Mouse (Mus musculus) spleen, adult 2 months (tissue): ENCODE results near the gene Hist1h4k. TPM values are rescaled to one million over a fixed set of nuclear protein-coding genes. Genes with fewer than 3 reads are reported as not detected.
"Not testable (repeated sequence)": the region's sequence is repeated elsewhere in the genome, so short reads cannot be mapped to it uniquely, and the experiment has no call there.

Experiments
- DNase-seq, 2 experiments: peaks; one replicate each; pipeline versions ENCODE4 v3.0.0 to v3.0.0-alpha.2; 2012 to 2021; ENCODE audit warnings: low spot score in 2 of 2, low read depth in 1 of 2
- H3K27ac ChIP-seq: fragments of 200-500 bp; 2 replicates; pipeline ENCODE4 v1.5.1; 2012; ENCODE audit warnings: low read length, inconsistent platforms; ENCODE audit not compliant: insufficient read depth
- H3K27me3 ChIP-seq: fragments of 200-500 bp; 2 replicates; pipeline ENCODE4 v1.6.1; 2012; ENCODE audit warnings: mild to moderate bottlenecking, moderate library complexity, low read length, inconsistent platforms; ENCODE audit not compliant: control insufficient read depth, insufficient read depth
- H3K36me3 ChIP-seq: fragments of 200-500 bp; 2 replicates; pipeline ENCODE4 v1.6.1; 2012; ENCODE audit warnings: mild to moderate bottlenecking, low read length, inconsistent platforms; ENCODE audit not compliant: control insufficient read depth, insufficient read depth
- H3K4me1 ChIP-seq: fragments of 200-500 bp; 2 replicates; pipeline ENCODE4 v1.6.1; 2011; ENCODE audit warnings: inconsistent platforms; ENCODE audit not compliant: control insufficient read depth, insufficient read depth, insufficient read length
- H3K4me3 ChIP-seq: fragments of 200-500 bp; 2 replicates; pipeline ENCODE4 v1.5.1; 2011; ENCODE audit warnings: mild to moderate bottlenecking, inconsistent platforms; ENCODE audit not compliant: insufficient read depth, insufficient read length; ENCODE audit errors: extremely low read depth
- CTCF ChIP-seq: fragments of 200-500 bp; IDR thresholded peaks from 2 replicates; pipeline ENCODE4 v1.5.1; 2011; ENCODE audit warnings: mild to moderate bottlenecking, inconsistent platforms; ENCODE audit not compliant: insufficient read depth, insufficient read length, insufficient replicate concordance; ENCODE audit errors: extremely low read depth
- POLR2A ChIP-seq: fragments of 200-500 bp; IDR thresholded peaks from 2 replicates; pipeline ENCODE4 v1.6.1; 2011; ENCODE audit warnings: low read depth, low read length, inconsistent platforms
- WGBS: fragments of 180-500 bp; shearing (Covaris S2); methylation state at CpG from one replicate; pipeline ENCODE4 v1.1.7; 2018; 5-methylcytosine and 5-hydroxymethylcytosine counted together
- polyA plus RNA-seq: library from polyadenylated mRNA; depleted of rRNA; stranded (reverse); fragments of >200 nt; gene quantifications from 2 replicates; pipeline ENCODE4 v1.2.3, GENCODE M21; 2012

Gene Hist1h4k
- polyA plus RNA-seq, 1 experiment: 92.4 TPM

- WGBS: 20% methylated on average over 8 of the region's 8 CpGs
- Histone ChIP-seq H3K27ac (peak overlapping the region; percentile 79), H3K27me3 (no peaks in the 10 kb centered on the region), H3K4me3 (peak overlapping the region; percentile 40), H3K36me3 (no peaks in the 10 kb centered on the region), H3K4me1 (no peaks in the 10 kb centered on the region)
- TF ChIP-seq CTCF (no peak), POLR2A (no peak)
- DNase-seq: no peak
These were observed 36.0 kb upstream of the Hist1h4k start for GRCm38 (mm10) chr13:21786189-21786898.

- Histone ChIP-seq H3K36me3 (no peaks in the 10 kb centered on the region), H3K27ac (no peak overlapping the region), H3K4me3 (no peak overlapping the region), H3K27me3 (no peaks in the 10 kb centered on the region), H3K4me1 (no peaks in the 10 kb centered on the region; the same call in 1 of the 2 replicates)
- TF ChIP-seq POLR2A (no peak), CTCF (no peak)
- WGBS: 82% methylated on average over 6 of the region's 6 CpGs
- no peak for DNase-seq
These were observed 34.0 kb upstream of the Hist1h4k start for GRCm38 (mm10) chr13:21784311-21784710.

- Histone ChIP-seq H3K36me3 (no peaks in the 10 kb centered on the region), H3K4me3 (peak overlapping the region; percentile 29; the same call in 1 of the 2 replicates), H3K4me1 (no peaks in the 10 kb centered on the region; the same call in 1 of the 2 replicates), H3K27me3 (no peaks in the 10 kb centered on the region), H3K27ac (no peak overlapping the region; the same call in 1 of the 2 replicates)
- no peak for TF ChIP-seq CTCF
- no peak for TF ChIP-seq POLR2A
- peak in 1 of 2 experiments; percentile 10 for DNase-seq
- WGBS: 11% methylated on average over 9 of the region's 9 CpGs
These were observed 33.4 kb upstream of the Hist1h4k start for GRCm38 (mm10) chr13:21783734-21784161.

GRCm38 (mm10) chr13:21783255-21783617 is 32.9 kb upstream of the Hist1h4k start, which contains the start of gene Hist1h3i:
Hist1h3i (minus strand) TSS chr13:21783370.
- Histone ChIP-seq H3K36me3 (no peaks in the 10 kb centered on the region), H3K27ac (peak within 1 kb of the TSS; percentile 88), H3K4me3 (peak within 1 kb of the TSS; percentile 51), H3K27me3 (no peaks in the 10 kb centered on the region), H3K4me1 (no peaks in the 10 kb centered on the region; the same call in 1 of the 2 replicates)
- peak; percentile 21 to 83 for DNase-seq
- no peak for TF ChIP-seq CTCF
- peak; percentile 38 for TF ChIP-seq POLR2A
- WGBS: under 1% methylated on average over 16 of the region's 20 CpGs

- H3K36me3 ChIP-seq, DNase-seq, H3K4me1 ChIP-seq, H3K27me3 ChIP-seq: not testable (repeated sequence)
- Histone ChIP-seq H3K4me3 (peak overlapping the region; percentile 42), H3K27ac (peak overlapping the region; percentile 88)
- WGBS: 2% methylated on average over 14 of the region's 35 CpGs
These were observed 32.3 kb upstream of the Hist1h4k start for GRCm38 (mm10) chr13:21782361-21783254.

GRCm38 (mm10) chr13:21781639-21782038 is 31.3 kb upstream of the Hist1h4k start:
- no peak for DNase-seq
- H3K27me3 ChIP-seq: no peaks in the 10 kb centered on the region
- no peak overlapping the region for H3K4me3 ChIP-seq
- no peak overlapping the region for H3K27ac ChIP-seq
- no peak for TF ChIP-seq POLR2A
- no peak for TF ChIP-seq CTCF
- WGBS: 94% methylated on average over 1 of the region's 1 CpGs
- H3K4me1 ChIP-seq: no peaks in the 10 kb centered on the region; the same call in 1 of the 2 replicates
- H3K36me3 ChIP-seq: no peaks in the 10 kb centered on the region
